Mouse (Mus musculus) hindbrain, embryonic 13.5 days (tissue): ENCODE data around the gene Arhgef7. TPM values are rescaled to one million over a fixed set of nuclear protein-coding genes. Genes with fewer than 3 reads are reported as not detected.

ENCODE experiments used
- polyA plus RNA-seq: library from polyadenylated mRNA; unstranded; fragments of >200 nt; fragmentation: Nextera tagmentation; extraction: Ambion mirVana; gene quantifications from 2 replicates; pipeline ENCODE4 v1.2.1, GENCODE M21; 2015

The Arhgef7 gene
- polyA plus RNA-seq, 1 experiment from 2014 or later, result 62.5 TPM

Other genes starting within 250 kb of the Arhgef7 start
- gene Rab20, start 249.0 kb upstream of the Arhgef7 start, polyA plus RNA-seq, result 1.1 and 1.8 TPM in 2 replicates
- 153 and 161 TPM in 2 replicates for gene Naxd, start 230.2 kb upstream of the Arhgef7 start, polyA plus RNA-seq
- 22.6 and 23.8 TPM in 2 replicates for gene Cars2, start 176.9 kb upstream of the Arhgef7 start, polyA plus RNA-seq
- gene Ing1, start 172.2 kb upstream of the Arhgef7 start, polyA plus RNA-seq, result 40.7 and 44.7 TPM in 2 replicates
- 86.4 and 87.4 TPM in 2 replicates for gene Ankrd10, start 92.0 kb upstream of the Arhgef7 start, polyA plus RNA-seq
- not detected in 2 replicates for gene 1700016D06Rik, start 26.7 kb upstream of the Arhgef7 start, polyA plus RNA-seq
- gene Tex29, start 112.8 kb downstream of the Arhgef7 start, polyA plus RNA-seq, result 0.39 and 0.44 TPM in 2 replicates